Mouse (Mus musculus) small intestine, adult 2 months (tissue): Measurements from ENCODE around the gene Mfsd6. TPM values are rescaled to one million over a fixed set of nuclear protein-coding genes. Genes with fewer than 3 reads are reported as not detected.

ENCODE experiments used
- H3K27ac ChIP-seq: fragments of 200-500 bp; 2 replicates; pipeline ENCODE4 v1.5.1; 2012; ENCODE audit warnings: low read depth, low read length, control low read depth, inconsistent platforms; ENCODE audit not compliant: insufficient read depth
- H3K27me3 ChIP-seq: fragments of 200-500 bp; 2 replicates; pipeline ENCODE4 v1.6.1; 2012; ENCODE audit warnings: mild to moderate bottlenecking, moderate library complexity, low read length, inconsistent platforms; ENCODE audit not compliant: control insufficient read depth, insufficient read depth
- H3K36me3 ChIP-seq: fragments of 200-500 bp; 2 replicates; pipeline ENCODE4 v1.6.1; 2012; ENCODE audit warnings: mild to moderate bottlenecking, low read length, control low read depth, inconsistent platforms; ENCODE audit not compliant: control insufficient read depth, insufficient read depth
- H3K4me1 ChIP-seq: fragments of 200-500 bp; 2 replicates; pipeline ENCODE4 v1.6.1; 2012; ENCODE audit warnings: low read length, inconsistent platforms, mixed read lengths; ENCODE audit not compliant: control insufficient read depth, insufficient read depth, insufficient read length
- H3K4me3 ChIP-seq: fragments of 200-500 bp; 2 replicates; pipeline ENCODE4 v1.5.1; 2012; ENCODE audit warnings: low read depth, mild to moderate bottlenecking, control low read depth, inconsistent platforms, low read length, moderate library complexity
- CTCF ChIP-seq: fragments of 200-500 bp; IDR thresholded peaks from 2 replicates; pipeline ENCODE4 v1.5.1; 2012; ENCODE audit warnings: low read depth, mild to moderate bottlenecking, control low read depth, inconsistent platforms, low read length, moderate library complexity, mixed read lengths; ENCODE audit not compliant: insufficient replicate concordance, insufficient read length; ENCODE audit errors: extremely low read depth
- POLR2A ChIP-seq: fragments of 200-500 bp; IDR thresholded peaks from 2 replicates; pipeline ENCODE4 v1.6.1; 2012; ENCODE audit warnings: low read depth, mild to moderate bottlenecking, control low read depth, inconsistent platforms, low read length, moderate library complexity
- WGBS: fragments of 180-500 bp; shearing (Covaris S2); methylation state at CpG from one replicate; pipeline ENCODE4 v1.1.7; 2018; 5-methylcytosine and 5-hydroxymethylcytosine counted together
- polyA plus RNA-seq: library from polyadenylated mRNA; depleted of rRNA; stranded (reverse); fragments of >200 nt; gene quantifications from 2 replicates; pipeline ENCODE4 v1.2.3, GENCODE M21; 2012

The Mfsd6 gene
- polyA plus RNA-seq, 1 experiment, result 18.6 TPM

- no peaks in the 10 kb centered on the region for H3K36me3 ChIP-seq
- peaks cover 9% of the 10 kb centered on the region; the same call in 1 of the 2 replicates for H3K4me1 ChIP-seq
- H3K4me3 ChIP-seq, result no peak overlapping the region
- WGBS, result 75% methylated on average over 3 of the region's 3 CpGs
- no peak overlapping the region for H3K27ac ChIP-seq
- TF ChIP-seq POLR2A, result no peak
- no peak for TF ChIP-seq CTCF
- no peaks in the 10 kb centered on the region for H3K27me3 ChIP-seq
These were observed 25.4 kb upstream of the Mfsd6 start for GRCm38 (mm10) chr1:52752706-52753105.

DNA sequence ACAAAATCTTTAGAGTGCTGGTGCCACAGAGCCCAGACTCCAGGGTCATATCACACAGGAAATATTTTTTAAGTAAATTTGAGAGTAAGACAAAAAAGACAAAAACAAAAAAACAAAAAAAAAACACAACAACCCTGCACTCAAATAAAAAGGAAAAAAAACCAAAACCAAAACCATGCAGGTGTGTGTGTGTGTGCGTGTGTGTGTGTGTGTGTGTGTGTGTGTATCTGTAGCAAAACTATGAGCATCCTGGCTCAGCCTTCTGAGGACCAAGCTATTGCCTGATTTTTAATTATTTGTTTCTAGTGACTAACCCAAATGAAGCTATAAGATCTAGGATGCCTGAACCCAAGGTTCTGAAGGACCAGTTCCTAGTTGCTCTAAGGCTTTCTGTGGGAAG lies 24.4 kb upstream of the Mfsd6 start:
- Histone ChIP-seq H3K27ac (no peak overlapping the region), H3K4me1 (peaks cover 9% of the 10 kb centered on the region; the same call in 1 of the 2 replicates)
- TF ChIP-seq POLR2A (no peak), CTCF (no peak)

GRCm38 (mm10) chr1:52749978-52750377 lies 22.7 kb upstream of the Mfsd6 start:
- TF ChIP-seq CTCF, result no peak
- no peak for TF ChIP-seq POLR2A
- H3K4me1 ChIP-seq, result peaks cover 9% of the 10 kb centered on the region; the same call in 1 of the 2 replicates
- H3K36me3 ChIP-seq, result no peaks in the 10 kb centered on the region
- 89% methylated on average over 1 of the region's 1 CpGs for WGBS
- peak overlapping the region; percentile 4; the same call in 1 of the 2 replicates for H3K27ac ChIP-seq
- no peaks in the 10 kb centered on the region for H3K27me3 ChIP-seq
- H3K4me3 ChIP-seq, result no peak overlapping the region

More for the DNA sequence above, 24.4 kb upstream of the Mfsd6 start:
- 80% methylated on average over 1 of the region's 1 CpGs for WGBS
- Histone ChIP-seq H3K4me3 (no peak overlapping the region), H3K36me3 (no peaks in the 10 kb centered on the region), H3K27me3 (no peaks in the 10 kb centered on the region)

DNA sequence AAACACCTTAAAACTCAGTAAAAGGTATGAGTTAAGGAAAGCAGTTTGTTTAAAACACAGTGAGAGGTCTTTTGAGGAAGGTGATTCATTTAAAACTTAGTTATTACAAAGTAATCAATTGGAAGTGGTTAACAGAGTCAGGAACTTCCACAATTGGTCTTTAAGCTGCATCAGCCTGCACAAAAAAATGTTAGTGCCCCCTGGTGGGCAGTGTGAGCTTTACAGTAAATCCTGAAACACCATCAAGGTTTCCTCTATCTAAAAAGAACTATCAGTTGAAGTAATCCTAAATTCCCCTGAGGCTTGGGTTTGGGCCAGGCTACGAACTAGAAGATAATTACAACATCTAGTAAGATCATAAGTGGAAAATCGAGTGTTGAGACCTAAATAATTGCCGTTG lies 21.0 kb upstream of the Mfsd6 start:
- TF ChIP-seq POLR2A (no peak), CTCF (no peak)
- Histone ChIP-seq H3K4me3 (no peak overlapping the region), H3K36me3 (no peaks in the 10 kb centered on the region), H3K27me3 (no peaks in the 10 kb centered on the region), H3K27ac (no peak overlapping the region), H3K4me1 (peaks cover 7% of the 10 kb centered on the region; the same call in 1 of the 2 replicates)
- 18% methylated on average over 3 of the region's 3 CpGs for WGBS

DNA sequence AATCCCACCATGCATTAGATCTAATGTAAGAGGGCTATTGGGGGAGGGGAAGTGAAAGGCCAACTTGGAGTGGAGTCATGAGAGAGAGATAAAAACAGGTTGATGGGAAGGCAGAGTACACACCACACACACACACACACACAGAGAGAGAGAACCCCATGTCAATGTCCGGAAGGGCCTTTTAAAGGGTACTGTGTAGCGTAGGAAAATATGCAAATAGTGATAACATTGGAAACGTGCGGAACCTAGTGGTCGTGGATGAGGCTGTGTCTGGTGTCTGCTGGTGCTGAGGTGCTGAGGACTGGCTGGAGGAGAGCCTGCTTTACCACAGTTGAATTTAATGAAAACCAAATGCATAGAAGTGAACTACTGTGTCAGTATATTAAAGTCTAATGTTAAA lies 15.3 kb upstream of the Mfsd6 start:
- TF ChIP-seq CTCF (no peak), POLR2A (no peak)
- no peaks in the 10 kb centered on the region for H3K4me1 ChIP-seq
- no peak overlapping the region for H3K27ac ChIP-seq
- H3K27me3 ChIP-seq, result no peaks in the 10 kb centered on the region
- H3K36me3 ChIP-seq, result no peaks in the 10 kb centered on the region
- WGBS, result 80% methylated on average over 5 of the region's 5 CpGs
- H3K4me3 ChIP-seq, result no peak overlapping the region

GRCm38 (mm10) chr1:52734208-52734607 lies 6.9 kb upstream of the Mfsd6 start:
- Histone ChIP-seq H3K4me1 (no peaks in the 10 kb centered on the region; the same call in 1 of the 2 replicates), H3K36me3 (no peaks in the 10 kb centered on the region), H3K4me3 (no peak overlapping the region), H3K27ac (no peak overlapping the region), H3K27me3 (no peaks in the 10 kb centered on the region)
- no peak for TF ChIP-seq POLR2A
- no peak for TF ChIP-seq CTCF
- 52% methylated on average over 4 of the region's 4 CpGs for WGBS

GRCm38 (mm10) chr1:52730258-52730657 lies 3.0 kb upstream of the Mfsd6 start:
- Histone ChIP-seq H3K36me3 (no peaks in the 10 kb centered on the region), H3K27ac (no peak overlapping the region), H3K4me3 (no peak overlapping the region), H3K27me3 (no peaks in the 10 kb centered on the region), H3K4me1 (peaks cover 3% of the 10 kb centered on the region; the same call in 1 of the 2 replicates)
- no peak for TF ChIP-seq CTCF
- TF ChIP-seq POLR2A, result no peak
- 80% methylated on average over 1 of the region's 1 CpGs for WGBS
